Mouse (Mus musculus) C2C12 (cell line): ENCODE results near the gene Nfia. TPM values are rescaled to one million over a fixed set of nuclear protein-coding genes. Genes with fewer than 3 reads are reported as not detected.

Experiments used
- H3K27me3 ChIP-seq: one replicate; pipeline ENCODE4 v1.6.1; 2011; ENCODE audit not compliant: control insufficient read depth, insufficient read depth, insufficient read length
- H3K36me3 ChIP-seq: one replicate; pipeline ENCODE4 v1.6.1; 2011; ENCODE audit not compliant: control insufficient read depth, insufficient read depth
- H3K4me3 ChIP-seq: one replicate; pipeline ENCODE4 v1.5.1; 2011; ENCODE audit warnings: mild to moderate bottlenecking, control low read depth; ENCODE audit not compliant: poor library complexity, insufficient read depth, severe bottlenecking
- H3K79me2 ChIP-seq: one replicate; pipeline ENCODE4 v1.6.1; 2011; ENCODE audit not compliant: control insufficient read depth, insufficient read depth
- H3K79me3 ChIP-seq: one replicate; pipeline ENCODE4 v1.6.1; 2011; ENCODE audit warnings: low read depth, control low read depth
- H3ac ChIP-seq: one replicate; pipeline ENCODE3; 2011; ENCODE audit warnings: low read depth; ENCODE audit not compliant: control insufficient read depth, insufficient read length
- CEBPB ChIP-seq: IDR thresholded peaks from one replicate; pipeline ENCODE4 v1.6.1; 2011; ENCODE audit warnings: low read depth, mild to moderate bottlenecking, control low read depth, moderate library complexity
- CTCF ChIP-seq: IDR thresholded peaks from one replicate; pipeline ENCODE4 v1.5.1; 2011; ENCODE audit not compliant: control insufficient read depth, insufficient read depth, insufficient read length
- FOSL1 ChIP-seq: IDR thresholded peaks from one replicate; pipeline ENCODE4 v1.8.0; 2011; ENCODE audit warnings: mild to moderate bottlenecking, low read length; ENCODE audit not compliant: poor library complexity, insufficient read depth, severe bottlenecking
- MAX ChIP-seq: IDR thresholded peaks from one replicate; pipeline ENCODE4 v1.6.1; 2011; ENCODE audit warnings: mild to moderate bottlenecking, control low read depth
- MYOD1 ChIP-seq: IDR thresholded peaks from one replicate; pipeline ENCODE4 v1.6.1; 2011; ENCODE audit warnings: low read depth; ENCODE audit not compliant: control insufficient read depth, insufficient read length
- MYOG ChIP-seq: IDR thresholded peaks from one replicate; pipeline ENCODE4 v1.6.1; 2011; ENCODE audit not compliant: control insufficient read depth, insufficient read length; ENCODE audit errors: extremely low read depth
- USF1 ChIP-seq: IDR thresholded peaks from one replicate; pipeline ENCODE4 v1.6.1; 2011; ENCODE audit warnings: low read depth, mild to moderate bottlenecking, control low read depth, moderate library complexity
- polyA plus RNA-seq: library from polyadenylated mRNA; unstranded; fragments of >200 nt; fragmentation: generic; extraction: Trizol; gene quantifications from one replicate; pipeline ENCODE4 v1.2.1, GENCODE M21; 2012; ENCODE audit warnings: missing spikeins

The Nfia gene
- polyA plus RNA-seq, 1 experiment = 0.33 TPM

- no peaks in the 10 kb centered on the region for H3K27me3 ChIP-seq
- H3ac ChIP-seq = no peak overlapping the region
- no peak for TF ChIP-seq FOSL1
- H3K36me3 ChIP-seq = no peaks in the 10 kb centered on the region
- no peaks in the 10 kb centered on the region for H3K79me2 ChIP-seq
- H3K4me3 ChIP-seq = no peak overlapping the region
- no peaks in the 10 kb centered on the region for H3K79me3 ChIP-seq
Observed at GRCm38 (mm10) chr4:97926607-97927308, 154.2 kb downstream of the Nfia start.

GRCm38 (mm10) chr4:97927309-97927656 is 154.7 kb downstream of the Nfia start:
- Histone ChIP-seq H3K79me3 (no peaks in the 10 kb centered on the region), H3K4me3 (no peak overlapping the region), H3ac (no peak overlapping the region), H3K27me3 (no peaks in the 10 kb centered on the region), H3K79me2 (no peaks in the 10 kb centered on the region), H3K36me3 (no peaks in the 10 kb centered on the region)
- no peak for TF ChIP-seq FOSL1
- TF ChIP-seq MYOG = no peak
- TF ChIP-seq CEBPB = no peak
- TF ChIP-seq USF1 = no peak
- TF ChIP-seq MYOD1 = no peak
- TF ChIP-seq CTCF = no peak
- no peak for TF ChIP-seq MAX

GRCm38 (mm10) chr4:97936371-97936770 is 163.8 kb downstream of the Nfia start:
- no peaks in the 10 kb centered on the region for H3K79me3 ChIP-seq
- TF ChIP-seq CTCF = no peak
- TF ChIP-seq MYOD1 = no peak
- TF ChIP-seq FOSL1 = no peak
- TF ChIP-seq USF1 = no peak
- TF ChIP-seq MYOG = no peak
- TF ChIP-seq MAX = no peak
- TF ChIP-seq CEBPB = no peak
- no peaks in the 10 kb centered on the region for H3K36me3 ChIP-seq
- no peaks in the 10 kb centered on the region for H3K79me2 ChIP-seq
- H3K27me3 ChIP-seq = no peaks in the 10 kb centered on the region
- H3K4me3 ChIP-seq = no peak overlapping the region
- no peak overlapping the region for H3ac ChIP-seq

GRCm38 (mm10) chr4:97936912-97937311 is 164.4 kb downstream of the Nfia start:
- Histone ChIP-seq H3K27me3 (no peaks in the 10 kb centered on the region), H3K36me3 (no peaks in the 10 kb centered on the region), H3K79me2 (no peaks in the 10 kb centered on the region), H3K79me3 (no peaks in the 10 kb centered on the region), H3ac (no peak overlapping the region), H3K4me3 (no peak overlapping the region)
- no peak for TF ChIP-seq MAX
- TF ChIP-seq MYOD1 = no peak
- no peak for TF ChIP-seq CTCF
- no peak for TF ChIP-seq MYOG
- TF ChIP-seq USF1 = no peak
- TF ChIP-seq FOSL1 = no peak
- no peak for TF ChIP-seq CEBPB

- no peaks in the 10 kb centered on the region for H3K36me3 ChIP-seq
- no peak overlapping the region for H3K4me3 ChIP-seq
- no peaks in the 10 kb centered on the region for H3K79me3 ChIP-seq
- no peak overlapping the region for H3ac ChIP-seq
- TF ChIP-seq MYOD1 = no peak
- no peaks in the 10 kb centered on the region for H3K27me3 ChIP-seq
- no peaks in the 10 kb centered on the region for H3K79me2 ChIP-seq
Observed at GRCm38 (mm10) chr4:97939492-97939891, 167.0 kb downstream of the Nfia start.

- TF ChIP-seq MAX (no peak), USF1 (no peak), MYOG (no peak), MYOD1 (no peak), CTCF (no peak), CEBPB (no peak), FOSL1 (no peak)
- Histone ChIP-seq H3K36me3 (no peaks in the 10 kb centered on the region), H3K4me3 (no peak overlapping the region), H3K79me3 (no peaks in the 10 kb centered on the region), H3K27me3 (no peaks in the 10 kb centered on the region), H3ac (no peak overlapping the region), H3K79me2 (no peaks in the 10 kb centered on the region)
Observed at GRCm38 (mm10) chr4:97939920-97940520, 167.5 kb downstream of the Nfia start.
